Mouse (Mus musculus): Measurements from ENCODE around the gene Rasa1. TPM values are rescaled to one million over a fixed set of nuclear protein-coding genes. Genes with fewer than 3 reads are reported as not detected.

The Rasa1 gene
- 4.7 and 5.5 TPM in 2 replicates for polyA plus RNA-seq (2012)

GRCm38 (mm10) chr13:85288843-85289713 is at the start of gene Rasa1:
Rasa1 (minus strand) TSS chr13:85289130.

GRCm38 (mm10) chr13:85188903-85189643 is 99.9 kb downstream of the Rasa1 start, which contains the start of gene Ccnh:
Ccnh (plus strand) TSS chr13:85189408.

Other genes with a start within 250 kb of the Rasa1 start
- 33.9 and 41.2 TPM in 2 replicates for gene Ccnh, start 99.7 kb downstream of the Rasa1 start, polyA plus RNA-seq (2012)